Mouse (Mus musculus) stomach, postnatal 0 days (tissue): ENCODE results near the gene H1f0.

Experiments
- CTCF ChIP-seq: IDR thresholded peaks from 2 replicates; pipeline ENCODE4 v1.5.1; 2016; ENCODE audit warnings: antibody characterized with exemption, low read depth, mild to moderate bottlenecking, moderate library complexity
- EP300 ChIP-seq: optimal IDR thresholded peaks from 2 replicates; pipeline ENCODE3; 2016; ENCODE audit warnings: antibody characterized with exemption

DNA sequence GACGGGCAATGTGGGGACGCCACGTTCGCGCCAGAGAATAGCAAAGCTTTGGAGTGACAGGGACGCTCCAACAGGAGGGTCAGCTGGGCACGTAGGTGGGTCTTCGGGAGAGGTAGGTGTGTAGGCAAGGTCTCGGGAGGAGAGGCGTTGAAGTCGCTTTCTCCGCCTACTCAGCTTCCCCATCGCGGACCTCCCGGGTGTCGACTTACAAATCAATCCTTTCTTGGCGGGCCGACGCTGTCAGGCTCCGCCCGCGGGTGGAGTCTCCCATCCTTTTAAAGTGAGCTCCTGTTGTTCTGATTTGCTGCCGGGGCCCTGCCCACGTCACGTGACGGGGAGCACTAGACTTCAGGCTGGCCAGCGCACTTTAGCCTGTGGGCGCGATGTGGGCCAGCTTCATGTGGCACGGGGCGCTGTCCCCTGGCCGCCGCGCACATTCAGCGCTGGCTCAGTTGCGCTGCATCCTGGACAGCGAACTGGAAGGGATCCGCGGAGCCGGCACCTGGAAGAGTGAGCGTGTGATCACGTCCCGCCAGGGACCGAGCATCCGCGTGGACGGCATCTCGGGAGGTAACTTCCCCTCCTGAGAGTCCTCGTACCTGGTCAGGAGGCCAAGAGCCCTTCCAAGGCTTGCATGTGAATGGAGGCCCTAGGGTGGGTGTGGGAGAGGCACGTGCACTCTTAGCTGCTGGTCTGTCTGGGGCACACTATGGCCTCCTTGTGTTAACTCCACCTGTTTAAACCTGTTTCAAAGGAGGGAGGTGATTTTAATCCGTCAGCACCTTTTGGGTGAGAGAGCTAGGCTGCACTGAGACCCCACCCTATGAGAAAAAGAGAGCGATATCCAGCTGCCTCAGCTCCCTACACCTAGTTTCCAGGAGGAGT lies 2.5 kb downstream of the H1f0 start:
- TF ChIP-seq CTCF, result no peak
- TF ChIP-seq EP300, result no peak
